Mouse (Mus musculus): Measurements from ENCODE around the gene Fcgr2b. TPM values are rescaled to one million over a fixed set of nuclear protein-coding genes. Genes with fewer than 3 reads are reported as not detected.

Gene Fcgr2b
- total and polyA plus RNA-seq, 3 experiments = 4.7 to 8.2 TPM; not detected in 1

GRCm38 (mm10) chr1:170972936-170973335, 3.4 kb downstream of the Fcgr2b start:
- TF ChIP-seq SMC3 (IDR thresholded peaks at IDR 0.05; ENCODE audit: low read depth, low read length) (no peak), POLR2AphosphoS2 (IDR thresholded peaks at IDR 0.05; ENCODE audit: low read length) (no peak), ZC3H11A (IDR thresholded peaks at IDR 0.05; ENCODE audit: low read depth, low read length) (no peak), MXI1 (IDR thresholded peaks at IDR 0.05; ENCODE audit: low read depth, low read length) (peak; percentile 72; the same call in 1 of the 2 replicates), POLR2A (IDR thresholded peaks at IDR 0.05; ENCODE audit: control insufficient read depth in 1 of 2, insufficient read depth in 1 of 2, low read depth in 1 of 2, low read length in 2 of 2, poor library complexity in 1 of 2) (no peak), USF1 (IDR thresholded peaks at IDR 0.05; ENCODE audit: low read depth, low read length) (0 out of 2 replicates have a peak, but pooled peaks have one; percentile 52), EP300 (IDR thresholded peaks at IDR 0.05; ENCODE audit: low read depth in 1 of 2, low read length in 2 of 2) (peak; percentile 22 to 53; a peak in 2 of 4 replicates), TBP (IDR thresholded peaks at IDR 0.05; ENCODE audit: low read depth, low read length) (no peak), SIN3A (IDR thresholded peaks at IDR 0.05; ENCODE audit: low read length) (peak; percentile 44; the same call in 1 of the 2 replicates), UBTF (IDR thresholded peaks at IDR 0.05; ENCODE audit: borderline replicate concordance, insufficient read depth, low read depth, low read length) (no peak), JUND (IDR thresholded peaks at IDR 0.05; ENCODE audit: low read depth, low read length) (no peak), ELF1 (IDR thresholded peaks at IDR 0.05; ENCODE audit: low read depth, low read length) (0 out of 2 replicates have a peak, but pooled peaks have one; percentile 44), NELFE (IDR thresholded peaks at IDR 0.05; ENCODE audit: low read depth, low read length) (no peak), TCF12 (IDR thresholded peaks at IDR 0.05; ENCODE audit: low read depth, low read length) (no peak), MYC (IDR thresholded peaks at IDR 0.05; ENCODE audit: low read depth, low read length) (peak; percentile 92; the same call in 1 of the 2 replicates), CHD1 (IDR thresholded peaks at IDR 0.05; ENCODE audit: low read depth, low read length) (no peak), GABPA (IDR thresholded peaks at IDR 0.05; ENCODE audit: low read depth, low read length) (no peak), MAFK (IDR thresholded peaks at IDR 0.05; ENCODE audit: borderline replicate concordance, low read depth, low read length) (peak; percentile 89; the same call in 1 of the 2 replicates), MEF2A (IDR thresholded peaks at IDR 0.05; ENCODE audit: extremely low read depth, insufficient replicate concordance, low read depth, low read length, poor library complexity, severe bottlenecking) (no peak), BHLHE40 (IDR thresholded peaks at IDR 0.05; ENCODE audit: borderline replicate concordance, low read depth, low read length) (no peak), CHD2 (IDR thresholded peaks at IDR 0.05; ENCODE audit: low read length) (no peak), ETS1 (IDR thresholded peaks at IDR 0.05; ENCODE audit: low read depth, low read length) (peak; percentile 91), ZMIZ1 (IDR thresholded peaks at IDR 0.05; ENCODE audit: low read depth, low read length) (no peak), MAX (IDR thresholded peaks at IDR 0.05; ENCODE audit: low read length) (peak; percentile 83)
- DNase-seq (ENCODE audit: low read depth, low spot score) = peak; percentile 72
- Histone ChIP-seq H3K27me3 (ENCODE audit: control insufficient read depth in 1 of 2, insufficient read depth in 2 of 2, low read length in 2 of 2) (no peaks in the 10 kb centered on the region), H3K36me3 (ENCODE audit: control insufficient read depth in 1 of 2, insufficient read depth in 2 of 2, low read length in 2 of 2) (peaks cover 0 to 20% of the 10 kb centered on the region in 2 experiments; a peak in 2 of 4 replicates), H3K9me3 (replicated peaks; ENCODE audit: insufficient read depth, low read length) (no peaks in the 10 kb centered on the region), H3K79me2 (ENCODE audit: control insufficient read depth, insufficient read depth, low read length, poor library complexity) (no peaks in the 10 kb centered on the region), H3K4me3 (ENCODE audit: control insufficient read depth in 1 of 2, insufficient read depth in 1 of 2, low read depth in 2 of 2, low read length in 2 of 2) (no peak overlapping the region), H3K27ac (ENCODE audit: control insufficient read depth, low read depth, low read length) (peak overlapping the region; percentile 18; the same call in 1 of the 2 replicates), H3K9ac (ENCODE audit: control insufficient read depth, low read depth, low read length, poor library complexity, severe bottlenecking) (no peak overlapping the region), H3K4me1 (ENCODE audit: control insufficient read depth in 1 of 2, insufficient read depth in 2 of 2, low read length in 2 of 2) (peaks cover 7 to 25% of the 10 kb centered on the region in 2 experiments)

Measured in MEL (cell line).